Mouse (Mus musculus): ENCODE data around the gene Ahrr. TPM values are rescaled to one million over a fixed set of nuclear protein-coding genes. Genes with fewer than 3 reads are reported as not detected.
A peak's percentile ranks its signal among the peaks of the same experiment; 100 is the strongest.

Gene Ahrr
- polyA plus RNA-seq, 1 experiment: not detected

GRCm38 (mm10) chr13:74302050-74303037 lies 10.2 kb upstream of the Ahrr start:
- Histone ChIP-seq H3K4me3 (ENCODE audit: insufficient read depth, low read depth, low read length) (no peak overlapping the region), H3K27ac (ENCODE audit: insufficient read depth, low read depth, low read length) (no peak overlapping the region), H3K4me1 (ENCODE audit: control insufficient read depth, insufficient read depth, low read length) (no peaks in the 10 kb centered on the region)
- 84% methylated on average over 10 of the region's 10 CpGs for WGBS
- TF ChIP-seq POLR2A (IDR thresholded peaks at IDR 0.05; ENCODE audit: insufficient read depth, low read depth, low read length) (no peak), CTCF (IDR thresholded peaks at IDR 0.05; ENCODE audit: insufficient read depth, low read depth, low read length) (no peak)

GRCm38 (mm10) chr13:74301607-74301984 lies 9.5 kb upstream of the Ahrr start:
- 75% methylated on average over 6 of the region's 6 CpGs for WGBS
- Histone ChIP-seq H3K4me1 (ENCODE audit: control insufficient read depth, insufficient read depth, low read length) (no peaks in the 10 kb centered on the region), H3K4me3 (ENCODE audit: insufficient read depth, low read depth, low read length) (no peak overlapping the region), H3K27ac (ENCODE audit: insufficient read depth, low read depth, low read length) (no peak overlapping the region)
- TF ChIP-seq CTCF (IDR thresholded peaks at IDR 0.05; ENCODE audit: insufficient read depth, low read depth, low read length) (no peak), POLR2A (IDR thresholded peaks at IDR 0.05; ENCODE audit: insufficient read depth, low read depth, low read length) (no peak)

DNA sequence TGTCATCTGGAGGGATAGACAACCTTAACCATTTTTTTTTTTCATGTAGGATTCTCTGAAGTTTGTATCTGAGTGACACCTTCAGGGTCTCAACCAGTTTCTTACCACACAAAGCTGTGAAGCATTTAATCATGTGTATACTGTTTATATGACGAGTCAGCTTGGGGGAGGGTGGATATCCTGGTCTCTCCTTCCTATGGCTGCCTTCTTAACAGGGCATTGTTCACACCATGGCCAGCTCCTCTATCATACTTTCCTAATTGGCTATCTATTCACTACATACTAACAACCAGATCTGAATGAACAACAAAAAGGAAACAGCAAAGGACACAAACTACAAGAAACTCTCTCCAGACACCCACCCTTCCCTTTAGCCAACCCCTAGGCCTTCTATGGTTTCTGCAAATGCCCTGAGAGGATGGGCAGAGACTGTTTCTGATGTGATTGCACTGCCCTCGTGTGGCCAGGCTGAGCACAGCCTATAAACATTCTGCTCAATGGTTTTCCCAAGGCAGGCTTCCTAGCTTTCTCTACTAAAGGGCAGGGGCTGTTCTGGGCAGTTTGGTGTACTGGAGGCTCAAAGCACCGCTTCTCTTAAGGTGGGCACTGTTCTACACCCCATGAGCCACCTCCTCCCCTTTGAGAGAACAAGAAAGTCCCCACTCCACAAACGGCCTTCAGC lies 8.9 kb upstream of the Ahrr start:
- no peak overlapping the region for H3K4me3 ChIP-seq (ENCODE audit: insufficient read depth, low read depth, low read length)
- TF ChIP-seq POLR2A (IDR thresholded peaks at IDR 0.05; ENCODE audit: insufficient read depth, low read depth, low read length): no peak
- peak; percentile 64 for TF ChIP-seq CTCF (IDR thresholded peaks at IDR 0.05; ENCODE audit: insufficient read depth, low read depth, low read length)
- 40% methylated on average over 4 of the region's 4 CpGs for WGBS
- no peak overlapping the region for H3K27ac ChIP-seq (ENCODE audit: insufficient read depth, low read depth, low read length)
- no peaks in the 10 kb centered on the region for H3K4me1 ChIP-seq (ENCODE audit: control insufficient read depth, insufficient read depth, low read length)

DNA sequence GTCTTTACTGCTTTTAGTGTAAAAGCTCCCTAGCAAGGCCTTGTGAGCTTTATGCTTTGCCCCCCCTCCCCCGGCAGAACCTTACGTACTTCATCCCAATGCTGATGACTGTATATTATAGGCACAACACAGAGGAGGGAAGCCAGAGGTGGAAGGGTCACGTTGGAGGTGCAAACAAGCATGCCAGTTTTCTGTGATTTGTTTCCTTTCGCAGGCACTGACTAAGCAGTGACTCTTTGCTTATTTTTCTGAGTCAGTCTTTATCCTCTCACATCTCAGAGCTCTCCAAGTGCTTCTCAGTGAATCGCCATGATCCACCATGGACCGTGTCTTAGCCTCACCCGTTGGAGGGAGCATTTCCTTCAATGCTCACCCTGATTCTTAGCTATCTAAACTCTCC lies 4.2 kb upstream of the Ahrr start:
- 90% methylated on average over 7 of the region's 7 CpGs for WGBS

GRCm38 (mm10) chr13:74289646-74290045 lies 2.5 kb downstream of the Ahrr start:
- no peak overlapping the region for H3K4me3 ChIP-seq (ENCODE audit: insufficient read depth, low read depth, low read length)
- WGBS: 88% methylated on average over 5 of the region's 5 CpGs
- TF ChIP-seq CTCF (IDR thresholded peaks at IDR 0.05; ENCODE audit: insufficient read depth, low read depth, low read length) (no peak), POLR2A (IDR thresholded peaks at IDR 0.05; ENCODE audit: insufficient read depth, low read depth, low read length) (no peak)

More for the DNA sequence above, 4.2 kb upstream of the Ahrr start:
- Histone ChIP-seq H3K4me3 (ENCODE audit: insufficient read depth, low read depth, low read length) (no peak overlapping the region), H3K4me1 (ENCODE audit: control insufficient read depth, insufficient read depth, low read length) (peaks cover 4% of the 10 kb centered on the region; the same call in 1 of the 2 replicates), H3K27ac (ENCODE audit: insufficient read depth, low read depth, low read length) (no peak overlapping the region)
- TF ChIP-seq CTCF (IDR thresholded peaks at IDR 0.05; ENCODE audit: insufficient read depth, low read depth, low read length) (no peak), POLR2A (IDR thresholded peaks at IDR 0.05; ENCODE audit: insufficient read depth, low read depth, low read length) (no peak)

GRCm38 (mm10) chr13:74282299-74282698 lies 9.8 kb downstream of the Ahrr start:
- Histone ChIP-seq H3K27ac (ENCODE audit: insufficient read depth, low read depth, low read length) (no peak overlapping the region), H3K4me3 (ENCODE audit: insufficient read depth, low read depth, low read length) (no peak overlapping the region), H3K4me1 (ENCODE audit: control insufficient read depth, insufficient read depth, low read length) (no peaks in the 10 kb centered on the region)
- WGBS: 95% methylated on average over 1 of the region's 2 CpGs
- TF ChIP-seq CTCF (IDR thresholded peaks at IDR 0.05; ENCODE audit: insufficient read depth, low read depth, low read length): no peak
- TF ChIP-seq POLR2A (IDR thresholded peaks at IDR 0.05; ENCODE audit: insufficient read depth, low read depth, low read length): no peak

More at GRCm38 (mm10) chr13:74289646-74290045, 2.5 kb downstream of the Ahrr start:
- Histone ChIP-seq H3K27ac (ENCODE audit: insufficient read depth, low read depth, low read length) (no peak overlapping the region), H3K4me1 (ENCODE audit: control insufficient read depth, insufficient read depth, low read length) (peaks cover 4% of the 10 kb centered on the region; the same call in 1 of the 2 replicates)

DNA sequence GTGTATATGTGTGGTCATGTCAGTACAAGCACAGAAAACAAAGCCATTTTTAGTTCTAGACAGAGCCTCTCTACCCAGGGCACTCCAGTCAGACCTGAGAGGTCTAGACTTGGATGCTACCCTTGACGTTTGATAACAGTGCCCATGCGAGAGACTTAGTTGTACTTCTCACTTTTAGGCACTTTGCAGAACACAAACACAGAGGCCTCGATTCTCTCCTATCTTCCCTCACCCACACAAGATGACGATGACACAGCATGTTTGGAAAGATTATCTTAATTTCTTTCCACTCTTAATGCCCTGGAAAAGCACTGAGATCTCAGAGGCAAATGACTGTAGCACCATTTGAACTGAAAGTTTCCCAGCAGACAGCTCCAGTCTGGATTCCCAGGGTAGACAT lies 16.4 kb downstream of the Ahrr start:
- no peak overlapping the region for H3K27ac ChIP-seq (ENCODE audit: insufficient read depth, low read depth, low read length)
- H3K4me3 ChIP-seq (ENCODE audit: insufficient read depth, low read depth, low read length): no peak overlapping the region
- H3K4me1 ChIP-seq (ENCODE audit: control insufficient read depth, insufficient read depth, low read length): no peaks in the 10 kb centered on the region
- 83% methylated on average over 4 of the region's 4 CpGs for WGBS
- TF ChIP-seq POLR2A (IDR thresholded peaks at IDR 0.05; ENCODE audit: insufficient read depth, low read depth, low read length) (no peak), CTCF (IDR thresholded peaks at IDR 0.05; ENCODE audit: insufficient read depth, low read depth, low read length) (no peak)

DNA sequence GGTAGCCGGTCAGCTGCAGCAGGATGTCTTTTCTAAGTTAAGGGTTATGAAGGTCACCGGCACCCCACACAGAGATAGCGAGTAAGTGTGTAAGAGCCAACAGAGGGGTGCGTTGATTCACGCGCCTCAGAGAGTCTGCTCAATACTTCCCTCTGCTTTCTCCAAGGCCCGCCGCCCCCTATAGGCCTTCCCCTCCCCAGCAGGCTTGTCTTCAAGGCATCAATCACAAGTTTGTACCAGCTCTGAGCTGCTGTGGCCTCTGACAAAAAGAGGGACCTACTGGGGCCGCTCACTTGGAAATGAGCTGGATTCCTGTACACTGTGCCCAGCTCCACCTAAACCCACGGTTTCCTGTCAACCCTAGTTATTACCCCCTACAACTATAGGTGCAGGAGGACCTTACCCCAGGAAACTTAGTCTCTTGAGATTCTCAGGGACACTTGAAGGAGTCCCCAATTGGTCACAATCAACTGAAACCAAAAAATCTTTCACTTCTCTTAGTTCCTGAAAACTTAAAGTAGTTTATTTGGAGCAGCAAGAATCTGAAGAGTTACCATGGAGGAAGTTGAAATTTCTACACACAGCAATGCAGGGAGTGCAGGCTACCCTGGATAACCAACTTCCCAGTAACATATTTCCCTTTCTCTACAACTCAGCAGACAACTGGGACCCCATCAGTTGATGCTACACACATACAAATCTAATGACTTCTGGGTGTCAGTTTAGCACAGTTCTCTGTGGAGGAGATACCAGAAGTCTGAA lies 31.7 kb downstream of the Ahrr start:
- Histone ChIP-seq H3K4me3 (ENCODE audit: insufficient read depth, low read depth, low read length) (peak overlapping the region; percentile 45), H3K27ac (ENCODE audit: insufficient read depth, low read depth, low read length) (no peak overlapping the region), H3K4me1 (ENCODE audit: control insufficient read depth, insufficient read depth, low read length) (peaks cover 9% of the 10 kb centered on the region)
- TF ChIP-seq POLR2A (IDR thresholded peaks at IDR 0.05; ENCODE audit: insufficient read depth, low read depth, low read length) (no peak), CTCF (IDR thresholded peaks at IDR 0.05; ENCODE audit: insufficient read depth, low read depth, low read length) (peak; percentile 17; the same call in 1 of the 2 replicates)
- WGBS: 14% methylated on average over 10 of the region's 10 CpGs
